Mouse (Mus musculus): ENCODE results near the gene Tmem273.
A peak's percentile ranks its signal among the peaks of the same experiment; 100 is the strongest.

The Tmem273 gene

GRCm38 (mm10) chr14:32810111-32810510, 24.3 kb downstream of the Tmem273 start:
- no peak for DNase-seq (ENCODE audit: low read depth, low spot score)

DNA sequence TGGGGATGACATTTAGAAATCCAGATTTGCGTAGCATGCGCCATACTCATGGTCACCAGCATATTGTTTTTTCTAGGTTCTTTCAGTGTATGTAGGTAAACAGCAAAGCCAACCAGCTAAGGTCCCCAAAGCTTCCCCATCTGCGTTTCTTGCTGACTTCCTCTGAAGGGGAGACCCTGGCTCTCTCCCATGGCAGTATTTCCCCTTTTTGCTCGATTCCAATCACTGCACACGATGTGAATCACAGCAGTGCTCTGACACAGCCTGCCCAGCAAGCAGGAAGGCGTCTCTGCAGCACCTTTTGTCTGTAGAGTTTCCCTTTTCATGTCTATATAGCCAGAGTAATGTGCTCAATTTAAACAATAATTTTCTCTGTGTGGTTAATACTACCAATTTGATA, 26.7 kb downstream of the Tmem273 start:
- DNase-seq (ENCODE audit: low read depth, low spot score) = no peak

GRCm38 (mm10) chr14:32814961-32815360, 29.2 kb downstream of the Tmem273 start:
- DNase-seq (ENCODE audit: low read depth, low spot score) = no peak

DNA sequence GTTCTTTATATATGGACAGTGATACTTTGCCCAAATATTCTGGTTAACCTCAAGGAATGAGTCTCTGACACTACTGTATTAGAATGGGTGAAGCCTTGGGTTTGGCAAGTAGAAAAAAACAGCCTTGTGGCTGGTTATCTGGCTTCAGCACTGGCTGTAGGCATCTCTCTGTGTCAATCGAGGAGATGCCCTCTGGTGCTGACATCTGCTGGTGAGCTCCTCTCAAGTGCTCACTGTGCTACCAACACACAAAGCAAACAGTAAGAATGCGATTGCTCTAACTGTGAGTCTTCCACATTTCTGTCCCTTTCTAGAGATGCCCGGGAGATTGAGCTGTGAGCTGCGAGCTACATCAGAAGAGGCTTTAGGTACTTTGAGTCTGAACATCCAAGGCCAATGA, 30.8 kb downstream of the Tmem273 start:
- no peak for DNase-seq (ENCODE audit: low read depth, low spot score)

GRCm38 (mm10) chr14:32817258-32817657, 31.5 kb downstream of the Tmem273 start:
- DNase-seq (ENCODE audit: low read depth, low spot score) = no peak

GRCm38 (mm10) chr14:32819297-32819696, 33.5 kb downstream of the Tmem273 start:
- no peak for DNase-seq (ENCODE audit: low read depth, low spot score)

DNA sequence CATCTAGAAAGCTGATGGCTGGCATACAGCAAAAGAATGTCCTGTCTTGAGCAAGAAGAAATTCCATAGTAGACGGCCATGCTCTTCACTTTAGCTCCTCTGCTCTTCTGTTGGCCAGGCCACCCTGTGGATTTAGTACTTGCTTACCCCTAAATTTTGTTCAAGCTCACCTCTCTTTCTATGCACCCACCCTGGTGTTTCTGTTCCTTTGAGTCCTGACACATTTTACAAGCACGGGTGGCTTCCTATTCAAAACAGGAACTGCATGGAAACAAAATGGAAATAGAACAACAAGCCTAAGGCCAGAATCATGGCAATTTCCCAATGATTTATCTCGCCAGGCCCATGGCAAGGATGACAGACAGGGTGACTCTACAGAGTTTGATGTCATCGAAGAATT, 37.0 kb downstream of the Tmem273 start:
- no peak for DNase-seq (ENCODE audit: low read depth, low spot score)

GRCm38 (mm10) chr14:32823861-32824260, 38.1 kb downstream of the Tmem273 start:
- DNase-seq (ENCODE audit: low read depth, low spot score) = no peak

DNA sequence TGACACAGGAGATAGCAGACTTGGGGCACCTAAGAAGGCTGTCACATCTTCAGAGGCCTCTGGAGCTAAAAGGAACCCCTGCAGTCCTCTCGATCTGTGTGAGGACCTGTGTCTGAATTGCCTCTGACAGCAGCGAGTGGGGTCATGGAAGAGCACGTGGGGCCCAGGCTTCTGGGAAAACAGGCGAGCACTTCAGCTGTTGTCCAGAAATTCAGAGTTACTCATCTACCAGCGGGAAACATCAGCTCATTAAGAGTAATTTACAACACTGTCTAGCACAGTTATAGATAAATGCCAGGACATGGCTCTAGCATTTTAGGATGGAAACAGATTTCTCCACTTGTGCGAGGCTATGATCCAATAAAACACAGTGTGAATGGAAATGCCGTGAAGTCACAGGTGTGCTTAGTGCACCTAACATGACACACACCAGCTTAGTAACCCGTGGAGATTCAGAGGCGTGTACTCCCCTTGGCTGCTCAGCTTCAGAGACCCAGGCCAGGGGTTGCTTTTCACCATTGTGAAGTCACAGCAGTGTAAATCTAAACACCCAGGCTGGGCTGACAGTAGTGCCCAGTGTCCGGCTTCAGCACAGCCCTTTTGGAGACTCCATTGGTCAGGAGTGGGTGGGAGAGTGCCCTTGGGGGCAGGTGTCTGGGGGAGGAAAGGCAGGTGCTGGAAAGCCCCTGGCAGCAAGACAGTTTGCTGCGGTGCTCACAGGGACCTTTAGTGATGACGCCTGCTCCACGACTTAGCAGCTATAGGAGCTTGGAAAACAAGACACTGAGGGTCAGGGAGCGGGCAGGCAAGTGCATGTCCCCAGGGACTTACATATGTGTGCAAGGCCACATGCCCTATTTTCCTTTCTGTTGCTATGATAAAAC, 38.7 kb downstream of the Tmem273 start:
- DNase-seq (ENCODE audit: low read depth, low spot score) = no peak

GRCm38 (mm10) chr14:32825426-32826032, 39.8 kb downstream of the Tmem273 start:
- DNase-seq (ENCODE audit: low read depth, low spot score) = peak; percentile 91

GRCm38 (mm10) chr14:32827165-32827564, 41.4 kb downstream of the Tmem273 start:
- DNase-seq (ENCODE audit: low read depth, low spot score) = peak; percentile 33

DNA sequence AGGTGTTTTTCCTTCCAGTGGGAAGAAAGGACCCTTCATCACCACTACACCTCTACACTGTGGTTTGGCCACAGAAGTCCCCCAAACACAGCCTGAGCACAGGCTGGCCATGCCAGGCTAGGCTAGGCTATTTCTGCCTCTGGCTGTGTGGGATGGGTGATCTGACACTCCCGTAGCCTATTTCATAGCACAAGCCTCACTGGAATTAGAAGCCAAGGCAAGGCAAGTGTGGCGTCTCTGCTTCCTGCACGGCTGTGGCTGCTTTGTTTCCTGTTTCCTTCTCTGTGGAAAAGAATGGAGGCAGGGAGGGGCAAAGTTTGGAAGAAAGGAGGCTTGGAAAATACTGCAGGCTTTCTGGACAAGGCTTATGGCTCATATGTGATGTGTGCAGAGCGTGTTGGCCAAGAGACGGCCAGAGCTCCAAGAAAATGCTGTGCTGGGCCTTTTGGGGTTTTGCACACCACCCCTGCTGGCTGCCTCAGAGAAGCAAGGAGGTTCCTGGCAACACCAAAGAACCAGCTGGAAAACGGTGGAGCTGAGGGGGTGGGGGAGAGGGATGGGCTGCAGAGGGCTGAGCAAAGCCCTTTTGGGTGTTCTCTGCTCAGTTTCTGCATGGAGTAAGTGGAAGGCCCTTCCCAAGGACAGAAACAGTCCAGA, 42.4 kb downstream of the Tmem273 start:
- peak; percentile 19 for DNase-seq (ENCODE audit: low read depth, low spot score)

DNA sequence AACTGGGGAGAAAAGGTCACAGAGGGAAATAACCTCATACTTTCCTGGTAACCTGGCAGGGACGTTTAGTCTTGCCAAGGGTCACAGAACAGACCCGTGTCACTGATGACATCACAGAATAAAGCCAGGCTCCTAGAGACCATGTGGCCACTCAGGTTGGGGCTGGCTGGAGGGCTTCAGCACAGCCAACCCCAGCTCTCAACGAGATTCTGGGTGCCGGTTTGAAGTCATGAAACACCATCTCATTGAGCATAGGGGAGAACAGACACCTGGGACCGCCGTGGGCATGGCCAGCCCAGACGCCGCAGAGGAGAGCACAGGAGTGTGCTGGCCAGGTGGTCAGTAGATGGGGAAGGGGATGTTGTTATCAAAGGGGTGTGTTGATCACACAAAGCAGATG, 48.1 kb downstream of the Tmem273 start, which contains the start of gene Fam170b:
TSS of gene Fam170b (plus strand) at position 116 of the 400 bp plus-strand sequence.
- DNase-seq (ENCODE audit: low read depth, low spot score) = no peak

DNA sequence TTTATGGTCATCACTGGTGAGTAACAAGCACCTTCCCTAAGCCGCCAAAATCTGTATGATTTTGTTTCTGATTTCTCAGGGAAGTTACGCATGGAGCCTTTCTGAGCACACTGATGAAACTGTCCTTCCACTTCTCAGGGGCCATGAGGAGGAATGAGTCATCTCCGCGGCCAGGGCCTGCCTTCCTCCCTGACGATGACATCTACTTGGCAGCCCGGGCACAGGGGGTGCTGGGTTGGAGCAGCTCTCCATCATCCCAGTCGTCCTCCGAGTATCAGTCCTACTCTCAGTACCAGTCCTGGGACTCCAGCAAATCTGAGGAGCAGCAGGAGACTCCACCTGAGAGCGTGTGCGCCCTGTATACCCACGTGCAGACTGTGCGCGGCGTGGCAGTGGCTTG, 49.4 kb downstream of the Tmem273 start:
- DNase-seq (ENCODE audit: low read depth, low spot score) = no peak

GRCm38 (mm10) chr14:32835596-32835995, 49.8 kb downstream of the Tmem273 start:
- DNase-seq (ENCODE audit: low read depth, low spot score) = no peak

DNA sequence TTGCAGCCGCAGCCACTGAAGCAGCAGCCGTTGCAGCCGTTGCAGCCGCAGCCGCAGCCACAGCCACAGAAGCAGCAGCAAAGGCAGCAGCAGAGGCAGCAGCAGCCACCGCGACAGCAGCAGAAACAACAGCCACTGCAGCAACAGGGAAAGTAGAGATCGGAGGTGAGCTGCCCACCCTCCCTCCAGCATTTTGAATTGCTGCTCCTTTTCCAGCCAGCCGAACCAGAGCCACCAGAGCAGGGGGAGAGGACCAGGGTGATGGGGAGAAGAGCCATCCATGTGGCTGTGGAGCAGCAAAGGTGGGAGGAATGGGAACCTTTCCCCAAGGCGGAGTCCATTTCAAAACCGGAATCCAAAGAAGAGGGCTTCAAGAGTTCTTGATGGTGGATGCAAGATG, 50.4 kb downstream of the Tmem273 start:
- no peak for DNase-seq (ENCODE audit: low read depth, low spot score)

GRCm38 (mm10) chr14:32842052-32842451, 56.3 kb downstream of the Tmem273 start:
- DNase-seq (ENCODE audit: low read depth, low spot score) = no peak

GRCm38 (mm10) chr14:32854059-32854458, 68.3 kb downstream of the Tmem273 start:
- no peak for DNase-seq (ENCODE audit: low read depth, low spot score)

GRCm38 (mm10) chr14:32856246-32856645, 70.5 kb downstream of the Tmem273 start:
- no peak for DNase-seq (ENCODE audit: low read depth, low spot score)

GRCm38 (mm10) chr14:32856681-32857328, 71.0 kb downstream of the Tmem273 start, which contains the start of gene Vstm4:
Vstm4 (plus strand) TSS chr14:32856756.
- DNase-seq (ENCODE audit: low read depth, low spot score) = peak; percentile 48

DNA sequence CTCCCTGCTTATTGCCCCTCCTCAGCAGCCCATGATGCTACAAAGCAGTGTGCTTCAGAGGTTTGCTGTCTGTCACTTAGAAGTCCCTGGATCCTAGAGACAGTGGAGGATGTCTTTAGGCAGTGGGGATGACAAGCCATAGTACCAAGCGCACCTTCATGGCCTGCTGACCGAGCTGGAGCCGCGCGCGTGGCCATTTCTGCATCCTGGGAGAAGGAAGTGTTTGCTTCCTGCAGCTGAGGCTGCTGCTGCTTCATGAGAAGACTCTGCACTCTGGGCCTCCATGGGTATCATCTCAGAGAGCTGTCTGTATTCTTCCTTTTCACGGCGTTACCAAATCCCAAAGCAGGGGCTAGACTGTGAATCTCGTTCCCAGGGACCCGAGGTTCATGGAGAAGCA, 72.6 kb downstream of the Tmem273 start:
- DNase-seq (ENCODE audit: low read depth, low spot score) = no peak

All from ZHBTc4 (cell line).